Mouse (Mus musculus) stomach, embryonic 14.5 days (tissue): ENCODE data around the gene Foxc2. TPM values are rescaled to one million over a fixed set of nuclear protein-coding genes. Genes with fewer than 3 reads are reported as not detected.

Source experiments
- ATAC-seq: fragments of 200-750 bp; cut with Nextera tagmentation; 2 replicates; pipeline ENCODE4 v1.8.0; 2017; ENCODE audit warnings: low read depth, moderate TSS enrichment; ENCODE audit not compliant: insufficient number of reproducible peaks, insufficient read depth, low FRiP score
- H3K27ac ChIP-seq: fragments of 300-500 bp; sonication (generic); 2 replicates; pipeline ENCODE4 v1.5.1; 2014; ENCODE audit warnings: mild to moderate bottlenecking, low read length, moderate library complexity, mixed read lengths
- H3K27me3 ChIP-seq: fragments of 300-500 bp; sonication (generic); 2 replicates; pipeline ENCODE4 v1.6.1; 2014; ENCODE audit warnings: low read length, control low read depth, mixed read lengths; ENCODE audit not compliant: control insufficient read depth, insufficient read depth
- H3K36me3 ChIP-seq: fragments of 300-500 bp; sonication (generic); 2 replicates; pipeline ENCODE4 v1.6.1; 2014; ENCODE audit warnings: mild to moderate bottlenecking, control low read depth, low read length, moderate library complexity, mixed read lengths; ENCODE audit not compliant: control insufficient read depth, insufficient read depth
- H3K4me1 ChIP-seq: fragments of 300-500 bp; sonication (generic); 2 replicates; pipeline ENCODE4 v1.6.1; 2014; ENCODE audit warnings: low read length, control low read depth, mixed read lengths; ENCODE audit not compliant: control insufficient read depth, insufficient read depth
- H3K4me2 ChIP-seq: fragments of 300-500 bp; sonication (generic); replicated peaks from 2 replicates; pipeline ENCODE4 v1.6.1; 2014; ENCODE audit warnings: low read depth, low read length, control low read depth
- H3K4me3 ChIP-seq: fragments of 300-500 bp; sonication (generic); 2 replicates; pipeline ENCODE4 v1.5.1; 2014; ENCODE audit warnings: low read depth, low read length, control low read depth
- H3K9ac ChIP-seq: fragments of 300-500 bp; sonication (generic); replicated peaks from 2 replicates; pipeline ENCODE4 v1.6.1; 2014; ENCODE audit warnings: low read depth, mild to moderate bottlenecking, control low read depth, low read length, moderate library complexity, mixed read lengths
- H3K9me3 ChIP-seq: fragments of 300-500 bp; sonication (generic); 2 replicates; pipeline ENCODE4 v1.6.1; 2016; ENCODE audit warnings: low read depth, low read length, control low read depth; ENCODE audit not compliant: control insufficient read depth
- WGBS: fragments of 180-500 bp; shearing (Covaris S2); extraction: QIAGEN DNeasy Blood & Tissue Kit; methylation state at CpG from one replicate; pipeline ENCODE4 v1.1.7; 2014; 5-methylcytosine and 5-hydroxymethylcytosine counted together
- polyA plus RNA-seq: library from polyadenylated mRNA; unstranded; fragments of >200 nt; fragmentation: Nextera tagmentation; extraction: Ambion mirVana; gene quantifications from 2 replicates; pipeline ENCODE4 v1.2.1, GENCODE M21; 2014

The Foxc2 gene
- polyA plus RNA-seq, 1 experiment from 2014 or later, result 0.20 TPM

DNA sequence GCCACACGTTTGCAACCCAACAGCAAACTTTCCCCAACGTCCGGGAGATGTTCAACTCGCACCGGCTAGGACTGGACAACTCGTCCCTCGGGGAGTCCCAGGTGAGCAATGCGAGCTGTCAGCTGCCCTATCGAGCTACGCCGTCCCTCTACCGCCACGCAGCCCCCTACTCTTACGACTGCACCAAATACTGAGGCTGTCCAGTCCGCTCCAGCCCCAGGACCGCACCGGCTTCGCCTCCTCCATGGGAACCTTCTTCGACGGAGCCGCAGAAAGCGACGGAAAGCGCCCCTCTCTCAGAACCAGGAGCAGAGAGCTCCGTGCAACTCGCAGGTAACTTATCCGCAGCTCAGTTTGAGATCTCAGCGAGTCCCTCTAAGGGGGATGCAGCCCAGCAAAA, 1.9 kb downstream of the Foxc2 start:
- Histone ChIP-seq H3K27me3 (peaks cover 73% of the 10 kb centered on the region), H3K9ac (0 out of 2 replicates have a peak overlapping the region, but pooled peaks have one; percentile 6), H3K4me2 (peak overlapping the region; percentile 84), H3K4me3 (peak overlapping the region; percentile 43), H3K9me3 (no peaks in the 10 kb centered on the region), H3K27ac (no peak overlapping the region), H3K36me3 (no peaks in the 10 kb centered on the region), H3K4me1 (peaks cover 15% of the 10 kb centered on the region)
- under 1% methylated on average over 28 of the region's 28 CpGs for WGBS
- no peak for ATAC-seq

DNA sequence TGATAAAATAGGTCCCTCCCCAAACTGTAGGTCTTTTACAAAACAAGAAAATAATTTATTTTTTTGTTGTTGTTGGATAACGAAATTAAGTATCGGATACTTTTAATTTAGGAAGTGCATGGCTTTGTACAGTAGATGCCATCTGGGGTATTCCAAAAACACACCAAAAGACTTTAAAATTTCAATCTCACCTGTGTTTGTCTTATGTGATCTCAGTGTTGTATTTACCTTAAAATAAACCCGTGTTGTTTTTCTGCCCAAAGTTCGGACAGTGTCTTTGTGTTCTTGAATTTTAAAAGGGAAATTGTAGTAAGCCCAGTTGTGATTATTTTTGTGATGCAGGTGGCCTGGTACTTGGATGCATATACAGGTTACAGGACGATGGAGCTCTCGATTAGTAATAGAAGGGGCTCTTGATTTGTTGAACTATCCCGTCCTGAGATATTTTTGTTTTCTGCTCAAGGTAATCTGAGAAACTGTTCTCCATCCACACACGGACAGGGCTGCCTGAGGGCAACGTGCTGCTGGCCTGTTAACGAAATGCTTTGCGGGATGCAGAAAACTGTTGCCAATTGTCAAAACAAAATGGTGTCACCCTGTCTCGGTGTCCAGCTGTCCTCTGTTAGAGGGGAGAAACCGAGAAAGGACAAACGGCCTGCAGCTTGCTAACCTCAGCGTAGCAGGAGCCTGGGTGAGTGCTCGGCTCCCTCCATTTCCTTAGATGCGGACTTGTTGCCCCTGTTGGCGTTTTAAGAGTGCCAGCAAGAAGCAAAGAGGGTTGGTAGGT, 2.9 kb downstream of the Foxc2 start:
- Histone ChIP-seq H3K27me3 (peaks cover 71% of the 10 kb centered on the region), H3K9me3 (no peaks in the 10 kb centered on the region), H3K9ac (no peak overlapping the region), H3K36me3 (no peaks in the 10 kb centered on the region), H3K27ac (no peak overlapping the region), H3K4me2 (no peak overlapping the region), H3K4me3 (peak overlapping the region; percentile 43; the same call in 1 of the 2 replicates), H3K4me1 (peaks cover 15% of the 10 kb centered on the region)
- ATAC-seq, result no peak
- 9% methylated on average over 18 of the region's 18 CpGs for WGBS

DNA sequence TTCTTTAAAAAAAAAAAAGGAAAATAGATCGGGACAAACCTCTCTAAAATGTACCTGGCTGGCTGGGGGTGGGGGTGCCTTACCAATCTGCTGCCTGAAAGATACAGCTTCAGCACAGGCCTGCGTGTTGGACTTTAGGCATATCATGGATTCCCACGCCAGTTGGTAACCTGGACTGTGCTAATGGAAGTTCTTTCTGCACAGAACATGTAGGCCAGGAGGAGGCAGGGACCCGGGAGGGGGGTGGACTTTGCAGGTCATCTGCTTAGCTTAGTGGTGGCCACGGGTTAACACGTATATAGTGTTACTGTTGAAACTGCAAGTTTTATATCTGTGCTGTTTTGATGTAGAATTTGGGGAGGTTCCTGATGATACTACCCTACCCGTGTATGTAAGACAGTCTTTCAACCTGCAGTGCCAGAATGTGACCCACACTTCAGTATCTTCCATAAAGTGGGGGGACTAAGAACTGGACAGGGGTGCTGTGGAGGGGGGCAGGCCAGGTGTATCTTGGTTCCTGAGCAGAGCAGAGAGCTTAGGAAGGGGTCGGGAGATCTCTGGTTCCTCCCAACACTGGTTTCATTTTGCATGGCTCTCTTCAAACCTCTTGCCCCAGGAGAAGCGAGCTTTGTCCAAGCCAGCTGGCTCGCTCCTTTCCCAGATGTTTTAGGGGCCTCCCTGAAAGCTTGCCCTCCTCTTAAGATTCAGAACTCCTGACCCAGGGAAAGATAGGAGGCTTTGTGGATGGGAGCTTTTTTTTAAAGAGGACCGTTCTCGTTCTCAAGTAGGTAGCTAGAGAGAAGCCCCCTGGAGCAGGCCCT, 3.9 kb downstream of the Foxc2 start:
- no peak overlapping the region for H3K9ac ChIP-seq
- 34% methylated on average over 12 of the region's 12 CpGs for WGBS
- no peak for ATAC-seq

DNA sequence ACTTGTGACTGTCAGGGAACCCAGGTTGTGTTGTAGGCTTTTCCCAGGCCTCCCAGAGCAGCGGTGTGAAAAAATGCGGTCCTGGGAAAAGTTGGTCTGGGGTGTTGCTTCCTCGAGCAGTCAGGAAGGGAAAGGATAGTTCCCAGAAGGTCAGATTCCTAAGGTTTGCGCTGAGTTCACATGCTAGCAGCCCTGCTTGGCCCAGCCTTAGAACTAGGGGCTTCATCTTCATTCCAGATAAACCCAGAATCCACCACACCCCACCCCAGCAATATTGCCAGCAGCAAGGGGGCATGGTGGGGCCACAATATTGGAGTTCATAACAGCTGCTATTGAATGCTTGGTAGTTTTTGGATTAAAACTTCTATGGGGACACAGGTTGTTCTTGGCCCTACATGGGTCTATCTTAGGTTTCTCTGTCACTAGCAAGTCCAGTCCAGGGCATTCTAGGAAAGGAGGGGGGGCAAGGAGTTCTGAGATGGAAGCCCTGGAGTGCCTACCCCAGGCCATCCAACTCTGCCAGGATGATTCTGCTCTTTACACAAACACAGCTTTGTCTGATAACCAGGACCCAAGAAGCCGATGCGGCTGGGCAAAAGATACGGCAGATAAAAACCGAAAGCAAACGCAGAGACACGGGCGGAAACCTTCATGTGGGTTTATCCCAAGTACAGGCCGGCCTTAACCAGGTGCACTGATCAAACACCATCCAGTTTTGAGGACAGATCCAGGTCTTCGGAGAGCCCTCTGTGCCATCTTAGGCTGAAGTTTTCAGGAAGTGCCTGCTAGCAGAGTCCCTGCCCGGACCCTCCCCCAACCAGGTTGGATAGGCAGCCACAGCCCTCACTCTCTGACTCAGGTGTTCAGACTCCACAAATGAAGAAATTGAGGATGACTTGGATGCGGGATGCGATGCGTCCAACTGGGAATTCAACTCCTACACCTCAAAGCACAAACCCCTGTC, 4.8 kb downstream of the Foxc2 start:
- no peak overlapping the region for H3K27ac ChIP-seq
- H3K4me2 ChIP-seq, result no peak overlapping the region
- H3K9me3 ChIP-seq, result no peaks in the 10 kb centered on the region
- peaks cover 65% of the 10 kb centered on the region for H3K27me3 ChIP-seq
- ATAC-seq, result no peak
- no peak overlapping the region for H3K9ac ChIP-seq
- 41% methylated on average over 17 of the region's 17 CpGs for WGBS
- no peaks in the 10 kb centered on the region for H3K36me3 ChIP-seq
- no peak overlapping the region for H3K4me3 ChIP-seq
- H3K4me1 ChIP-seq, result peaks cover 20% of the 10 kb centered on the region

More for the DNA sequence above, 3.9 kb downstream of the Foxc2 start:
- no peak overlapping the region for H3K4me2 ChIP-seq
- H3K27ac ChIP-seq, result no peak overlapping the region
- H3K9me3 ChIP-seq, result no peaks in the 10 kb centered on the region
- H3K4me1 ChIP-seq, result peaks cover 18% of the 10 kb centered on the region
- peaks cover 72% of the 10 kb centered on the region for H3K27me3 ChIP-seq
- H3K4me3 ChIP-seq, result no peak overlapping the region
- no peaks in the 10 kb centered on the region for H3K36me3 ChIP-seq

DNA sequence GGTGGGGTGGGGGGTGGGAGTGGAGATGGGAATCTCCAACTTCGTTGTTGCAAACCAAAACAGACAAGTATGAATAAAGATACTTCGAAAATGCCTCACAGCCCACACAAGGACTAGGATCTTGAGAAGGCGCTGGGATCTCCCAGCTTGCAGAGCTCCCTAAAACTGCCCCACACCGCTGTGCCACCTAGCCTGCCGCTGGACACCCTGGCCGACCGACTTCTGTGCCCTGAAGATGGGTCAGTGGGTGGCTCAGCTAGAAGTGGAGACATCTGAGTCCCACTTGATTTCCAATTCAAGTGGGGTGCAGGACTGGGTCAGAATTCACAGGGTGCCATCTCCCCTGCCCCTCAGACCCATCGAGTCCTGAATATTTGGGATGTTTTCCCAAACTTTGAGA, 5.7 kb downstream of the Foxc2 start:
- H3K4me1 ChIP-seq, result peaks cover 20% of the 10 kb centered on the region
- no peak overlapping the region for H3K4me3 ChIP-seq
- H3K27ac ChIP-seq, result no peak overlapping the region
- WGBS, result 46% methylated on average over 8 of the region's 8 CpGs
- no peaks in the 10 kb centered on the region for H3K9me3 ChIP-seq
- H3K4me2 ChIP-seq, result no peak overlapping the region
- H3K9ac ChIP-seq, result no peak overlapping the region
- peaks cover 61% of the 10 kb centered on the region for H3K27me3 ChIP-seq
- ATAC-seq, result no peak
- H3K36me3 ChIP-seq, result no peaks in the 10 kb centered on the region

DNA sequence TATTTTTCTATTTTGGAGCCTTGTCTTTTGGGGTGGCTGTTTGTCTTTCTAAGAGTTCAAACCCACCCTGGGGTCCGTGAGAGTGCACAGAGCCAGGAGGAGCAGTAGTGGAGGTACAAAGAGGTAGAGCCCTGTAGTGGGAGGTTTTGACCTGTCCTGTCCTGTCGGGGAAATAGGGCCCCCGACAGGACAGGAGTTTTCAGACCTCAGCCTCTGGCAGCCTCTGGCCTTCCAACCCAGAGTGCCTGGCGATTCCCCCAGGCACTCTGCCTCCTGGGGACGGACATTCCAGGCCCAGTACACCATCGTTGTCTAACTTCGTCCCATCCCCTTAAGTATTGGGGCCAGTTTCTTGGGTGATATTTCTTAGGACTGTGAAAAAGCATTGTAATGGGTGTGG, 6.4 kb downstream of the Foxc2 start:
- no peaks in the 10 kb centered on the region for H3K36me3 ChIP-seq
- no peak overlapping the region for H3K27ac ChIP-seq
- no peak overlapping the region for H3K4me3 ChIP-seq
- H3K27me3 ChIP-seq, result peaks cover 57% of the 10 kb centered on the region
- ATAC-seq, result no peak
- peaks cover 14% of the 10 kb centered on the region for H3K4me1 ChIP-seq
- 43% methylated on average over 7 of the region's 7 CpGs for WGBS
- no peaks in the 10 kb centered on the region for H3K9me3 ChIP-seq
- H3K4me2 ChIP-seq, result no peak overlapping the region
- H3K9ac ChIP-seq, result no peak overlapping the region

DNA sequence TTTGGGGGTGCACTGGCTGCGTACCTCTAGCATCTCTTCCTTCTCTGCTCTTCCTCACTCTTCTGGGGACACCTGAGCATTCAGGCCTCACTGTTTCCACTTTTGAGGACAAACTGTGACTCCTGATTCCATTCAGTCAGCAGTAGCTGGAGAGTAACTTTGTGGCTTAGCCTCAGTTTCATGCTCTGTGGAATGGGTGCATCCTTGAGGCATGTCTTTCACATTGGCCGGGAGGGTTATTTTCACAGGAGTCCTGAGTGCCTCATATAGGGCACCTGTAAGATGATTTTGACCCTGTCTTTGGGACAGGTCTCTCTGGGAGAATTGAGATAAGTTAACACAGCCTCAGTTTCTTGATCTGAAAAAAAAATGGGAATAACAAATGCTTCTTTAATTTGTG, 7.1 kb downstream of the Foxc2 start:
- no peak overlapping the region for H3K9ac ChIP-seq
- no peak overlapping the region for H3K4me3 ChIP-seq
- no peak overlapping the region for H3K27ac ChIP-seq
- H3K27me3 ChIP-seq, result peaks cover 50% of the 10 kb centered on the region
- 88% methylated on average over 2 of the region's 2 CpGs for WGBS
- no peaks in the 10 kb centered on the region for H3K36me3 ChIP-seq
- no peaks in the 10 kb centered on the region for H3K9me3 ChIP-seq
- H3K4me2 ChIP-seq, result no peak overlapping the region
- peaks cover 14% of the 10 kb centered on the region; the same call in 1 of the 2 replicates for H3K4me1 ChIP-seq
- ATAC-seq, result no peak
